Mouse (Mus musculus) ES-Bruce4 (cell line): ENCODE data around the gene Ntm.

Experiments used
- CTCF ChIP-seq: IDR thresholded peaks from one replicate; pipeline ENCODE4 v1.8.1; 2011; ENCODE audit warnings: low read depth, low read length
- POLR2A ChIP-seq: IDR thresholded peaks from one replicate; pipeline ENCODE4 v1.8.1; 2011; ENCODE audit warnings: low read length; ENCODE audit not compliant: insufficient read depth

DNA sequence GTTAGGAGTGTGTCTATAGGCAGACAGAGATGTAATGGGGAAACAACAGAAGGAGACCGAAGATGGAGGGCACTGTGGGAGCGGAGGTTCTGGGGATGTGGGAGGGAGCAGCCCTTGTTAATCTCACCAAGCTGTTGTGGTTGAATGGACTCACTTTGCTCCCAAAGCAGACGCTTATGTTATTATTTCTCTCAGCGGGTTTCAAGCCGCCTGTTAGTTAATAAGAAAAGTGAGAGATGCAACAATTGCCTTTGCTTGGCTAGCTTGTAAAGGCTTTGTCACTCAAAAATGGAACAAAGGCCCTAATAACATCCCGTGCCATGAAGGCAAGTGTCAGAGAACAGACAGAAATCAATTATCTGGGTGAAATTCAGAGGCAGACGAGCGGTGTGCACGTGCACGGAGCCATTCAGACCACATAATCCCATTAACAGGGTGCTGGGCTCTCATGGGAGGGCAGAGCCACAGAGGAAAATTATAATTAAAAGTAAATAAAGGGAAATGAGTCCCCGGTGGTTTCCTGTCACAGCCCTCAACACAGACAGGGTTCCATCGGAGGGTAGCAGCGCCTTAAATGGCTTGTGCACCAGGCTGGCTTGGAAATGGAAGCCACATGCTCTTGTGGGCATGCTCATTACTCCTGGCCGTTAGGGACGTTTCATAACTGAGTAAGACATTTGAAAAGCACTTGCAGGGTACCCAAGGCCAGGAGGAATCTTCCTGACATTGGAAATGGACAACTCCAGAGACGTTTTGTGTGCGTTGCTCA is 448.2 kb downstream of the Ntm start:
- TF ChIP-seq CTCF (no peak), POLR2A (no peak)
